Mouse (Mus musculus) heart, postnatal 0 days (tissue): ENCODE results near the gene Dnmbp.

ENCODE experiments used
- CTCF ChIP-seq: IDR thresholded peaks from 2 replicates; pipeline ENCODE4 v1.5.1; 2016; ENCODE audit warnings: antibody characterized with exemption, control low read depth, low read depth
- EP300 ChIP-seq: IDR thresholded peaks from 2 replicates; pipeline ENCODE4 v1.6.1; 2016; ENCODE audit warnings: antibody characterized with exemption, low read depth

DNA sequence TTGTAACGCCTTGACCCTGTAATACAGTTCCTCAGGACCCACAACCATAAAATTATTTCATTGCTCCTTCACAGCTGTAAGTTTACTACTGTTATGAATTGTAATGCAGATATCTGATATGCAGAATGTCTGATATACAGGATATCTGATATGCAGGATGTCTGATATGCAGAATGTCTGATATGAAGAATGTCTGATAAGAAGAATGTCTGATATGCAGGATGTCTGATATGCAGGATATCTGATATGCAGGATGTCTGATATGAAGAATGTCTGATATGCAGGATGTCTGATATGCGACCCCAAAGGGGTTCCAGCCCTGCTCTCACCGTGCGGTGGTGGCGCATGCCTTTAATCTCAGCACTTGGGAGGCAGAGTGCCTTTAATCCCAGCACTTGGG lies 42.0 kb upstream of the Dnmbp start:
- TF ChIP-seq CTCF (no peak), EP300 (no peak)
